Mouse (Mus musculus) intestine, embryonic 16.5 days (tissue): ENCODE results near the gene Ppm1g. TPM values are rescaled to one million over a fixed set of nuclear protein-coding genes. Genes with fewer than 3 reads are reported as not detected.

Experiments
- ATAC-seq: fragments of 200-750 bp; cut with Nextera tagmentation; 2 replicates; pipeline ENCODE4 v1.8.0; 2017; ENCODE audit warnings: moderate TSS enrichment, moderate library complexity
- H3K27ac ChIP-seq: fragments of 300-500 bp; sonication (generic); 2 replicates; pipeline ENCODE4 v1.5.1; 2014; ENCODE audit warnings: mild to moderate bottlenecking, low read length
- H3K27me3 ChIP-seq: fragments of 300-500 bp; sonication (generic); replicated peaks from 2 replicates; pipeline ENCODE4 v1.6.1; 2014; ENCODE audit warnings: low read length, control low read depth, mixed read lengths; ENCODE audit not compliant: control insufficient read depth, insufficient read depth
- H3K36me3 ChIP-seq: fragments of 300-500 bp; sonication (generic); 2 replicates; pipeline ENCODE4 v1.6.1; 2014; ENCODE audit warnings: low read length, control low read depth; ENCODE audit not compliant: control insufficient read depth, insufficient read depth
- H3K4me1 ChIP-seq: fragments of 300-500 bp; sonication (generic); 2 replicates; pipeline ENCODE4 v1.6.1; 2014; ENCODE audit warnings: low read length, control low read depth, mixed read lengths; ENCODE audit not compliant: control insufficient read depth, insufficient read depth
- H3K4me2 ChIP-seq: fragments of 300-500 bp; sonication (generic); 2 replicates; pipeline ENCODE4 v1.6.1; 2014; ENCODE audit warnings: low read depth, low read length, control low read depth
- H3K4me3 ChIP-seq: fragments of 300-500 bp; sonication (generic); 2 replicates; pipeline ENCODE4 v1.5.1; 2014; ENCODE audit warnings: mild to moderate bottlenecking, low read length
- H3K9ac ChIP-seq: fragments of 300-500 bp; sonication (generic); 2 replicates; pipeline ENCODE4 v1.6.1; 2014; ENCODE audit warnings: low read depth, low read length
- H3K9me3 ChIP-seq: fragments of 300-500 bp; sonication (generic); 2 replicates; pipeline ENCODE4 v1.6.1; 2016; ENCODE audit warnings: low read length, control low read depth; ENCODE audit not compliant: control insufficient read depth
- WGBS: fragments of 180-500 bp; shearing (Covaris S2); extraction: QIAGEN DNeasy Blood & Tissue Kit; methylation state at CpG from one replicate; pipeline ENCODE4 v1.1.7; 2014; 5-methylcytosine and 5-hydroxymethylcytosine counted together
- polyA plus RNA-seq: library from polyadenylated mRNA; unstranded; fragments of >200 nt; fragmentation: Nextera tagmentation; extraction: Ambion mirVana; gene quantifications from 2 replicates; pipeline ENCODE4 v1.2.1, GENCODE M21; 2015

The Ppm1g gene
- polyA plus RNA-seq: 110 and 122 TPM in 2 replicates

- H3K27ac ChIP-seq: peak within 1 kb of the TSS; percentile 89
- peak; percentile 97 for ATAC-seq
- H3K9ac ChIP-seq: peak within 1 kb of the TSS; percentile 87
- peak within 1 kb of the TSS; percentile 76 for H3K4me3 ChIP-seq
- no peaks in the 10 kb centered on the region for H3K27me3 ChIP-seq
- no peaks in the 10 kb centered on the region for H3K9me3 ChIP-seq
- H3K4me2 ChIP-seq: peak within 1 kb of the TSS; percentile 93
- H3K36me3 ChIP-seq: no peaks in the 10 kb centered on the region
- peaks cover 10% of the 10 kb centered on the region for H3K4me1 ChIP-seq
- WGBS: under 1% methylated on average over 69 of the region's 70 CpGs
Measured at GRCm38 (mm10) chr5:31220448-31221303, at the start of gene Ppm1g. Gene Ppm1g (minus strand): TSS chr5:31220687.

- H3K4me1 ChIP-seq: no peaks in the 10 kb centered on the region
- no peaks in the 10 kb centered on the region for H3K9me3 ChIP-seq
- ATAC-seq: no peak
- H3K36me3 ChIP-seq: peaks cover 6% of the 10 kb centered on the region; the same call in 1 of the 2 replicates
- no peak overlapping the region for H3K27ac ChIP-seq
- H3K4me2 ChIP-seq: no peak overlapping the region
- WGBS: 78% methylated on average over 6 of the region's 6 CpGs
- no peak overlapping the region for H3K4me3 ChIP-seq
- H3K9ac ChIP-seq: no peak overlapping the region
- H3K27me3 ChIP-seq: no peaks in the 10 kb centered on the region
Measured at GRCm38 (mm10) chr5:31267686-31268085, 47.2 kb upstream of the Ppm1g start.

GRCm38 (mm10) chr5:31266101-31266500 lies 45.6 kb upstream of the Ppm1g start:
- Histone ChIP-seq H3K4me1 (no peaks in the 10 kb centered on the region), H3K27ac (no peak overlapping the region), H3K9me3 (no peaks in the 10 kb centered on the region), H3K4me3 (no peak overlapping the region), H3K9ac (no peak overlapping the region), H3K27me3 (no peaks in the 10 kb centered on the region), H3K4me2 (no peak overlapping the region), H3K36me3 (peaks cover 6% of the 10 kb centered on the region; the same call in 1 of the 2 replicates)
- 87% methylated on average over 7 of the region's 7 CpGs for WGBS
- ATAC-seq: no peak

- Histone ChIP-seq H3K9ac (no peak overlapping the region), H3K4me2 (no peak overlapping the region), H3K36me3 (no peaks in the 10 kb centered on the region), H3K4me1 (peaks cover 6% of the 10 kb centered on the region; the same call in 1 of the 2 replicates), H3K27ac (no peak overlapping the region), H3K9me3 (no peaks in the 10 kb centered on the region), H3K27me3 (no peaks in the 10 kb centered on the region), H3K4me3 (no peak overlapping the region)
- WGBS: 86% methylated on average over 11 of the region's 11 CpGs
- no peak for ATAC-seq
Measured at GRCm38 (mm10) chr5:31257616-31258015, 37.1 kb upstream of the Ppm1g start.

- Histone ChIP-seq H3K4me3 (no peak overlapping the region), H3K27me3 (no peaks in the 10 kb centered on the region), H3K4me2 (no peak overlapping the region), H3K9me3 (no peaks in the 10 kb centered on the region), H3K27ac (no peak overlapping the region), H3K4me1 (peaks cover 6% of the 10 kb centered on the region; the same call in 1 of the 2 replicates), H3K9ac (no peak overlapping the region), H3K36me3 (0 out of 2 replicates have a peak, but pooled peaks cover 4% of the 10 kb centered on the region)
- ATAC-seq: no peak
- 83% methylated on average over 2 of the region's 2 CpGs for WGBS
Measured at GRCm38 (mm10) chr5:31255971-31256370, 35.5 kb upstream of the Ppm1g start.

- ATAC-seq: no peak
- WGBS: 91% methylated on average over 2 of the region's 2 CpGs
- no peaks in the 10 kb centered on the region for H3K27me3 ChIP-seq
- H3K36me3 ChIP-seq: 0 out of 2 replicates have a peak, but pooled peaks cover 5% of the 10 kb centered on the region
- H3K4me3 ChIP-seq: no peak overlapping the region
- H3K27ac ChIP-seq: no peak overlapping the region
- no peak overlapping the region for H3K9ac ChIP-seq
- H3K4me2 ChIP-seq: no peak overlapping the region
- H3K4me1 ChIP-seq: peaks cover 6% of the 10 kb centered on the region; the same call in 1 of the 2 replicates
- H3K9me3 ChIP-seq: no peaks in the 10 kb centered on the region
Measured at GRCm38 (mm10) chr5:31255381-31255780, 34.9 kb upstream of the Ppm1g start.

- ATAC-seq: no peak
Measured at GRCm38 (mm10) chr5:31254901-31255300, 34.4 kb upstream of the Ppm1g start.

GRCm38 (mm10) chr5:31254452-31254851 lies 34.0 kb upstream of the Ppm1g start:
- H3K4me1 ChIP-seq: peaks cover 6% of the 10 kb centered on the region; the same call in 1 of the 2 replicates
- peak overlapping the region; percentile 0; the same call in 1 of the 2 replicates for H3K9ac ChIP-seq
- 0 out of 2 replicates have a peak, but pooled peaks cover 5% of the 10 kb centered on the region for H3K36me3 ChIP-seq
- peak; percentile 64 for ATAC-seq
- H3K9me3 ChIP-seq: no peaks in the 10 kb centered on the region
- peak overlapping the region; percentile 6; the same call in 1 of the 2 replicates for H3K4me3 ChIP-seq
- peak overlapping the region; percentile 60 for H3K4me2 ChIP-seq
- no peaks in the 10 kb centered on the region for H3K27me3 ChIP-seq
- 52% methylated on average over 7 of the region's 7 CpGs for WGBS
- H3K27ac ChIP-seq: peak overlapping the region; percentile 84

More at GRCm38 (mm10) chr5:31254901-31255300, 34.4 kb upstream of the Ppm1g start:
- WGBS: 73% methylated on average over 8 of the region's 8 CpGs
- Histone ChIP-seq H3K27me3 (no peaks in the 10 kb centered on the region), H3K9me3 (no peaks in the 10 kb centered on the region), H3K36me3 (0 out of 2 replicates have a peak, but pooled peaks cover 5% of the 10 kb centered on the region), H3K4me1 (peaks cover 6% of the 10 kb centered on the region; the same call in 1 of the 2 replicates), H3K4me2 (no peak overlapping the region), H3K27ac (peak overlapping the region; percentile 84), H3K9ac (0 out of 2 replicates have a peak overlapping the region, but pooled peaks have one; percentile 0), H3K4me3 (no peak overlapping the region)

GRCm38 (mm10) chr5:31253806-31254205 lies 33.3 kb upstream of the Ppm1g start:
- Histone ChIP-seq H3K27me3 (no peaks in the 10 kb centered on the region), H3K4me2 (peak overlapping the region; percentile 60), H3K4me3 (peak overlapping the region; percentile 6; the same call in 1 of the 2 replicates), H3K9me3 (no peaks in the 10 kb centered on the region), H3K9ac (peak overlapping the region; percentile 0; the same call in 1 of the 2 replicates), H3K4me1 (peaks cover 6% of the 10 kb centered on the region; the same call in 1 of the 2 replicates), H3K36me3 (0 out of 2 replicates have a peak, but pooled peaks cover 5% of the 10 kb centered on the region), H3K27ac (peak overlapping the region; percentile 84)
- ATAC-seq: no peak
- 91% methylated on average over 8 of the region's 8 CpGs for WGBS
